Mouse (Mus musculus) macrophage (primary cell): ENCODE results near the gene Crybg1. TPM values are rescaled to one million over a fixed set of nuclear protein-coding genes. Genes with fewer than 3 reads are reported as not detected.

Experiments
- H3K27ac ChIP-seq: fragments of 350-480 bp; formaldehyde crosslinking; 2 replicates; pipeline ENCODE4 v1.9.0; 2021
- H3K36me3 ChIP-seq: fragments of 350-480 bp; formaldehyde crosslinking; 2 replicates; pipeline ENCODE4 v1.9.0; 2021; ENCODE audit errors: inconsistent target
- H3K4me3 ChIP-seq: fragments of 350-480 bp; formaldehyde crosslinking; 2 replicates; pipeline ENCODE4 v1.9.0; 2021; ENCODE audit errors: inconsistent target
- H3K79me2 ChIP-seq: fragments of 350-480 bp; formaldehyde crosslinking; 2 replicates; pipeline ENCODE4 v1.9.0; 2021; ENCODE audit errors: inconsistent target
- WGBS: methylation state at CpG from one replicate; pipeline ENCODE4 v1.1.7; 2026; ENCODE audit warnings: inconsistent platforms; ENCODE audit not compliant: missing documents; 5-methylcytosine and 5-hydroxymethylcytosine counted together
- polyA plus RNA-seq: library from polyadenylated mRNA; stranded (reverse); fragments of 250-400 nt; gene quantifications from 3 replicates; pipeline ENCODE4 v1.2.4, GENCODE M21; 2018; ENCODE audit warnings: inconsistent platforms

Crybg1 gene
- polyA plus RNA-seq, 1 experiment from 2014 or later, result 25.1 TPM

- 85% methylated on average over 4 of the region's 6 CpGs for WGBS
- Histone ChIP-seq H3K36me3 (no peaks in the 10 kb centered on the region), H3K79me2 (no peaks in the 10 kb centered on the region), H3K4me3 (no peak overlapping the region), H3K27ac (no peak overlapping the region)
Observed at GRCm38 (mm10) chr10:44124400-44124933, 24.2 kb downstream of the Crybg1 start.

GRCm38 (mm10) chr10:44118616-44119015, 30.0 kb downstream of the Crybg1 start:
- no peak overlapping the region for H3K27ac ChIP-seq
- no peaks in the 10 kb centered on the region for H3K79me2 ChIP-seq
- 69% methylated on average over 4 of the region's 4 CpGs for WGBS
- H3K36me3 ChIP-seq, result no peaks in the 10 kb centered on the region
- no peak overlapping the region for H3K4me3 ChIP-seq

- H3K79me2 ChIP-seq, result no peaks in the 10 kb centered on the region
- H3K27ac ChIP-seq, result no peak overlapping the region
- no peak overlapping the region for H3K4me3 ChIP-seq
- H3K36me3 ChIP-seq, result no peaks in the 10 kb centered on the region
- WGBS, result 52% methylated on average over 5 of the region's 5 CpGs
Observed at GRCm38 (mm10) chr10:44116796-44117195, 31.9 kb downstream of the Crybg1 start.

GRCm38 (mm10) chr10:44114611-44115010, 34.0 kb downstream of the Crybg1 start:
- no peaks in the 10 kb centered on the region for H3K36me3 ChIP-seq
- no peaks in the 10 kb centered on the region for H3K79me2 ChIP-seq
- H3K4me3 ChIP-seq, result no peak overlapping the region
- H3K27ac ChIP-seq, result no peak overlapping the region
- WGBS, result 89% methylated on average over 4 of the region's 4 CpGs

DNA sequence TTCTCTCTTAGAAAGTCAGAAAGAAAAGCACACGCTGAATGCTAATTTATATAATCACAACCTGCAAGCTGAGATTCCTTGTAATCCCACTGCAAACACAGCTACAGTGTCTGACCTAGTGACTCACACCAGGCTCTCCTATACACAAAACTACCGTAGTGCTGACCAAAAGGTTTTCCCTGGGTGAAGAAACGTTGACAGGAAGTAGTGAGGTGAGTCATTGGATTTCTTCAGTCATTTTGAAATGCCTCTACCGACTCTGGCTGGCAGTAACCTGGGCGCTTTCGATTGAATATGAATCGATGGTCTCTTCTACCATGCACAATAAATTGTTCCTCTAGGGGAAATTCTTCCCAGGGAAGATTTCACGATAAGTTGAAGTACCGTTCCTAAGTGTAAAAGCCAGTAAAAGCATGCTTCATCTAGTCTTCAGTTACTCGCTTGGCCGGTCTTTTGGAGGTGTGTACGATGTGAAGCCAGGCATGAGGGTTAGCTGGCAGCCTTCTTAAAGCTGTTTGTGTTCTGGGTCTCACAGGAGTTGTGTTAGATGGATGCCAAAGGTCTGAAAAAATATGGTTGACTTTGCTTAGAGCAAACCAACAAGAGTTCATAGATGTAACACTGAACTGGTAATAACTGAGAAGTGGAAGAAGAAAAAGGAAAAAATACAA, 36.5 kb downstream of the Crybg1 start:
- no peaks in the 10 kb centered on the region for H3K79me2 ChIP-seq
- 74% methylated on average over 12 of the region's 12 CpGs for WGBS
- H3K27ac ChIP-seq, result no peak overlapping the region
- no peak overlapping the region for H3K4me3 ChIP-seq
- no peaks in the 10 kb centered on the region for H3K36me3 ChIP-seq

DNA sequence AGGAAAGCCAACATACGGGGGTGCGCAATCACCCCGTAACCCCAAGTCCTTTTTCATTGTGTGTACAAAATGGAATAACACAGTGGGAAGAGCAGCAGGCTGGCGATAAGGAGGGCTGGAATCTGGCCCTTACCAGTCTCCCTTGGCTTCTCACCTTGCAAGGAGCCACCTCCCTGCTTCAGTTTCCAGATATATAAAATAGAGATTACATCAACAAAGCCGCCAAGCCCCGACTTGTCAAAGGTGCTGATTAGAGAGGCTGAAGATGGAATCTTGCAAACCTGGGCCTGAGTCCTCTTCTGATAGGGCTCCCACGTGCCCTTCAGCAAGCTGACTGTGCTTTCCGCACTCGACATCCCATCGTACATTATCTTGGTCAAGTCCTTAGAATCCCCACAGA, 37.5 kb downstream of the Crybg1 start:
- H3K79me2 ChIP-seq, result no peaks in the 10 kb centered on the region
- no peaks in the 10 kb centered on the region for H3K36me3 ChIP-seq
- no peak overlapping the region for H3K27ac ChIP-seq
- WGBS, result 96% methylated on average over 10 of the region's 10 CpGs
- H3K4me3 ChIP-seq, result no peak overlapping the region

GRCm38 (mm10) chr10:44110460-44110859, 38.2 kb downstream of the Crybg1 start:
- H3K27ac ChIP-seq, result no peak overlapping the region
- H3K36me3 ChIP-seq, result no peaks in the 10 kb centered on the region
- H3K4me3 ChIP-seq, result no peak overlapping the region
- no peaks in the 10 kb centered on the region for H3K79me2 ChIP-seq

GRCm38 (mm10) chr10:44094794-44095193, 53.9 kb downstream of the Crybg1 start:
- Histone ChIP-seq H3K79me2 (no peaks in the 10 kb centered on the region), H3K36me3 (no peaks in the 10 kb centered on the region), H3K4me3 (no peak overlapping the region), H3K27ac (no peak overlapping the region)
- 100% methylated on average over 2 of the region's 2 CpGs for WGBS

GRCm38 (mm10) chr10:44091757-44092156, 56.9 kb downstream of the Crybg1 start:
- Histone ChIP-seq H3K27ac (no peak overlapping the region), H3K4me3 (no peak overlapping the region), H3K79me2 (no peaks in the 10 kb centered on the region), H3K36me3 (no peaks in the 10 kb centered on the region)
- WGBS, result 88% methylated on average over 2 of the region's 2 CpGs

DNA sequence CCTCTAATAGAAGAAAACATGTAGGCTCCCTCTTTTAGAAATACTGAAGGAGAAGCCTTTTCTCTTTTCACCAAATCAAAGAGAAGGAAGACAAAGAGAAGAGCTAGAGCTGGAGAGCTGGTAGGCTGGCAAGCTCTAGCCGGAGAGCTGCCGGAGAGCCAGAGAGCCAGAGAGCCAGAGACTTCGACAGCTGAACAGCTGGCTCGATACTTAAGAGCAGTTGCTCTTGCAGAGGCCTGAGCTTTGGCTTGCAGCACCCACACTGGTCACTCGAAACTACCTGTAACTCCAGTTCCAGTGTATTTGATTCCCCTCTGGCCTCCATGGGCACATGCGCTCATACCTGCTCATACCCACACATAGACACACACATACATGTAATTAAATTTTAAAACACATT, 68.3 kb downstream of the Crybg1 start:
- 97% methylated on average over 6 of the region's 6 CpGs for WGBS
- H3K79me2 ChIP-seq, result no peaks in the 10 kb centered on the region
- no peaks in the 10 kb centered on the region for H3K36me3 ChIP-seq
- no peak overlapping the region for H3K4me3 ChIP-seq
- no peak overlapping the region for H3K27ac ChIP-seq

DNA sequence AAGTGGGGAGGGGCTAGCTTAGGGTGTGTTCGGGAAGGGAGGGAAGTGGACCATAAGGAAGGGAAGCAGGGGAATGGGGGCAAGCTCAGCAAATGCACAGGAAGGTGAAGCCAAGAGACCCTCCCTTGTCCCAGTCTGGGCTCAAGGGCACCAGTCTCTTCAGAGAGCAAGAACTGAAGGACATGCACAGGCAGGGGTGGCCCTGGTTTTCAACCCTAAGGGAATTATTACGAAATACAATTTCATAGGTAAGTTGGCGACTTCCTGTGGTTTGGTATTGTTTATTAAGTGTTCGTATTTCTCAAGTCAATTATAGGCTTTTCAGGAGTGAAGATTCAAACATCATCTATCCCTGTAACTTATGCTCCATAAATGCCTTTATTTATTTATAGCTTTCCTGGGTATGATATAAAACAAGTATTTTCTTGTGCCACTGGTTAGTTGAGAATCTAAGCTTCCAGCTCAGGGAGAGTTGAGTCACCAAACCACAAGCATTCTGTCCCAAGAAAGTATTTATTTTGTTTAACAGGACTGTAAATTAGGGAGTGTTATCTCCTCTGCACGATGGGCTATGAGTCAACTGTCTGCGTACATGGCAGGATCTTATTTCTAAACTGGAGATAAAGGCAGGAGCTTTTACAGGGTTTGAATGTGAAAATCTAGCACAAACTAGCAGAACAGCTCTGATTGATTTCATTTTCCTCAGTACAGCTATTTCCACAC, 69.7 kb downstream of the Crybg1 start:
- WGBS, result 34% methylated on average over 6 of the region's 6 CpGs
- no peaks in the 10 kb centered on the region for H3K36me3 ChIP-seq
- no peaks in the 10 kb centered on the region for H3K79me2 ChIP-seq
- H3K4me3 ChIP-seq, result no peak overlapping the region
- H3K27ac ChIP-seq, result no peak overlapping the region

DNA sequence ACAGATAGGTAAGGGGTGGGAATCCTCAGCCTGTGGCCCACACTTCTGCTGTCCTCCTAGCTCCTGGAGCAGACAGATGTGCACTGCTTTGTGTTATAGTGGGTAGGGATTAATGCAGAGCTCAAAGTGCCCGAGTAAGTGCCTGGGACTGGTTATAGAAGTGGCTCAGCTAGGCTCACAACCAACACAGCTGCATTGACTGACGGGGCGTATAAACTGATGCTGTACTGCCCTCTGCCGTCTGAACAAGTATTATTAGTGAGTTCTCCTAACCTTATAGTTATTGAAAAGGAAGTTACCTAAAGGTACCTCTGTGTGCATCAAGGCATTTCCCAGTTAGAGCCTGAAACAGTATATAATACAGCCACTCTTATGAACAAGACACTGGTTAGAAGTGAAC, 77.6 kb downstream of the Crybg1 start:
- 0% methylated on average over 4 of the region's 4 CpGs for WGBS
- peak overlapping the region; percentile 67 for H3K27ac ChIP-seq
- H3K4me3 ChIP-seq, result no peak overlapping the region; the same call in 1 of the 2 replicates
- H3K79me2 ChIP-seq, result no peaks in the 10 kb centered on the region
- H3K36me3 ChIP-seq, result no peaks in the 10 kb centered on the region

DNA sequence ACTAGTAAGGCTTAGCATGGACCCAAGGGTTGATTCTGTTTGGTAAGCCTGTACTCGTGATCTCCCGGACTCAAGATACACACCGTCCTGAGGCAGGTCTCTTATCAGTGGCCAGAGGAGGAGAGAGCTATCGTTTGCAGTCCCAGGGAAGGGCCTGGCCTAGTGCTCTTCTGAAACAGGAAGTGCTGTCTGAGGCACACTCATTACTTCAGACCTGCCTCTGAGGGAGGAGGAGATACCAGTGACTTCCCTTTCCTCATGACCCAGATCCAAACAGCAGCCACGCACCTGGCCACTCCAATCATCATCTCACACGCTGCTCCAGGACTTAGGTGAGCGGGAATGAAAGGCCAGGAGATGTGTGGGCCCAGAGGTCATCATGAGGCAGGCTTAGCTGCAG, 79.5 kb downstream of the Crybg1 start:
- peak overlapping the region; percentile 35 for H3K27ac ChIP-seq
- H3K4me3 ChIP-seq, result no peak overlapping the region
- H3K36me3 ChIP-seq, result no peaks in the 10 kb centered on the region
- no peaks in the 10 kb centered on the region for H3K79me2 ChIP-seq
- 41% methylated on average over 7 of the region's 7 CpGs for WGBS

DNA sequence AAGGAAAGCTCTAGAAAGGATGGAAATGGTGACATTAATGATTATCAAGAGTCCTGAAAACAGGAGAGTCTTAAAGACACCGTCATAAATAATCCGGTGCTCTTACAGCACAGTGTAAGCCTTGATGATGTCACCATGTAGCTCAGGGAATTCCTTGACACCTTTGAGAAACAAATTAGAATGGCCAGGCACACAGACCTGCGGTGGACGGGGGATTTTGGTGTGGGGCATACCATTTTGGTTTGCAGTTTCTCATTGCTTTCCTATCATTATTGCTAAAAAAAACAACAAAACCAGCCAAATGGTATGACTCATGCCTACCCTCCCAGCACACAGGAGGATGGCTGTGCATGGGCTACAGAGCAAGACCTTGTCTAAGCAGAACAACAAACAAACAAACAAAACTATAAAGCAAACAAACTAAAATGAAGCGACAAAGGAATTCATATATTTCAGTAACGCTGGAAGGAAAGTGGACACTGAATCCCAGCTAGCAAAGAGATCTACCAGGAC, 82.7 kb downstream of the Crybg1 start:
- 99% methylated on average over 6 of the region's 6 CpGs for WGBS
- Histone ChIP-seq H3K27ac (no peak overlapping the region), H3K36me3 (no peaks in the 10 kb centered on the region)

GRCm38 (mm10) chr10:44062981-44063380, 85.7 kb downstream of the Crybg1 start:
- Histone ChIP-seq H3K27ac (no peak overlapping the region), H3K79me2 (no peaks in the 10 kb centered on the region), H3K36me3 (no peaks in the 10 kb centered on the region), H3K4me3 (no peak overlapping the region)
- WGBS, result 97% methylated on average over 4 of the region's 4 CpGs

More for the DNA sequence above, 82.7 kb downstream of the Crybg1 start:
- Histone ChIP-seq H3K79me2 (no peaks in the 10 kb centered on the region), H3K4me3 (no peak overlapping the region)
